Mouse (Mus musculus): ENCODE data around the gene Dclk1. TPM values are rescaled to one million over a fixed set of nuclear protein-coding genes. Genes with fewer than 3 reads are reported as not detected.
A peak's percentile ranks its signal among the peaks of the same experiment; 100 is the strongest.

The Dclk1 gene
- polyA plus RNA-seq, 1 experiment from 2014 or later = 15.3 TPM

- no peaks in the 10 kb centered on the region for H3K4me1 ChIP-seq (replicated peaks)
- peak; percentile 36; the same call in 1 of the 2 replicates for ATAC-seq
- no peaks in the 10 kb centered on the region for H3K36me3 ChIP-seq
- no peak overlapping the region for H3K4me3 ChIP-seq (replicated peaks)
- H3K27me3 ChIP-seq (replicated peaks) = no peaks in the 10 kb centered on the region
- H3K27ac ChIP-seq = no peak overlapping the region
- no peaks in the 10 kb centered on the region for H3K9me3 ChIP-seq
- 42% methylated on average over 6 of the region's 6 CpGs for WGBS
- H3K9ac ChIP-seq = no peak overlapping the region
- no peak overlapping the region for H3K4me2 ChIP-seq (replicated peaks)
Measured at GRCm38 (mm10) chr3:55511658-55512057, 269.5 kb downstream of the Dclk1 start.

DNA sequence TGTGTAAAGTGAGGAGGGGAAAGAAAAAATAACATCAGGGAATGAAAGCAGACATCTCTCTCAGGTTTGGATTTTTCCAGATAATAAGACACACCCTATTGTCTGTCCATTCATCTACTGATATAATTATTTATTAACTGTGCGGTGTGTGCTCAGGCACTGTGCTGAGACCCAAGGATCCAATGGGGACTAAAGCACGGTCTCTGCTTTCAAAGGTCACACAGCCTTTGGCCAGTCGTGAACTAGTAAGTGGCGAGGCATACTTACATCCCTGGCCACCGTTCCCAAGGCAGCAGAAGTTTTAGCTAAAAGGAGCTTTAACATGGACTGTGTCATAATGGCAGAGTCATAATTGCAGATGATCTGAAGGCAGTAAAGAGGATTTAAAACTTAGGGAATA lies 273.8 kb downstream of the Dclk1 start:
- H3K9me3 ChIP-seq = no peaks in the 10 kb centered on the region
- ATAC-seq = no peak
- H3K27ac ChIP-seq = no peak overlapping the region
- no peaks in the 10 kb centered on the region for H3K36me3 ChIP-seq
- no peak overlapping the region for H3K4me2 ChIP-seq (replicated peaks)
- H3K9ac ChIP-seq = no peak overlapping the region
- H3K4me1 ChIP-seq (replicated peaks) = no peaks in the 10 kb centered on the region
- 78% methylated on average over 5 of the region's 5 CpGs for WGBS
- no peak overlapping the region for H3K4me3 ChIP-seq (replicated peaks)
- no peaks in the 10 kb centered on the region for H3K27me3 ChIP-seq (replicated peaks)

DNA sequence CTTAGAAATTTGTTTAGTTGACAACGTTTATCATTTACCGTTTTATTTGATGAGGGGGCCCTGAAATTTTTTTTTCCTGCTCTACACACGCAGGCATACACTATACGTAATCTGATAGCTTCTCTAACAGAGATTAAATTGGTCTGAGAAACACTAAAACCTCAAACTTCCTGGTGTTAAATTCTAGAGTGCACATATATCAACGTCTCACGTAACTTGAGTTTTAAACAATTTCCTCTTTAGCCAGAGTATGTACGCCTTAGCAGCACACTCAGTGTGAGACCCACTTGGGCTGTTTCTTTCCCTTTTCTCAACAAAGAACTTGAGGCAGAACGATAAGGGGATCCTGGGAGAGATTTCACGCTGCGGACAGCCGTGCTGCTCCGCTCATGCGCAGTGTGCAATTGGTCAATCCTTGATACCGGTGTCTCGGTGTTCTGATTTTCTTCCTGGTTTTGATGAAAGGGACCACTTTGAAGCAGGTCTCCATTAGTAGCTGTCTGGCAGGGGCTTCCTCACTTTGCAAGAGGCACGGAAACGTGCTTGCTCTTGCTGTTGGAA lies 275.4 kb downstream of the Dclk1 start:
- Histone ChIP-seq H3K4me2 (replicated peaks) (peak overlapping the region; percentile 43), H3K36me3 (no peaks in the 10 kb centered on the region), H3K4me1 (replicated peaks) (no peaks in the 10 kb centered on the region), H3K4me3 (replicated peaks) (peak overlapping the region; percentile 16), H3K9me3 (no peaks in the 10 kb centered on the region), H3K27ac (no peak overlapping the region), H3K27me3 (replicated peaks) (no peaks in the 10 kb centered on the region), H3K9ac (no peak overlapping the region)
- no peak for ATAC-seq
- 40% methylated on average over 17 of the region's 17 CpGs for WGBS

DNA sequence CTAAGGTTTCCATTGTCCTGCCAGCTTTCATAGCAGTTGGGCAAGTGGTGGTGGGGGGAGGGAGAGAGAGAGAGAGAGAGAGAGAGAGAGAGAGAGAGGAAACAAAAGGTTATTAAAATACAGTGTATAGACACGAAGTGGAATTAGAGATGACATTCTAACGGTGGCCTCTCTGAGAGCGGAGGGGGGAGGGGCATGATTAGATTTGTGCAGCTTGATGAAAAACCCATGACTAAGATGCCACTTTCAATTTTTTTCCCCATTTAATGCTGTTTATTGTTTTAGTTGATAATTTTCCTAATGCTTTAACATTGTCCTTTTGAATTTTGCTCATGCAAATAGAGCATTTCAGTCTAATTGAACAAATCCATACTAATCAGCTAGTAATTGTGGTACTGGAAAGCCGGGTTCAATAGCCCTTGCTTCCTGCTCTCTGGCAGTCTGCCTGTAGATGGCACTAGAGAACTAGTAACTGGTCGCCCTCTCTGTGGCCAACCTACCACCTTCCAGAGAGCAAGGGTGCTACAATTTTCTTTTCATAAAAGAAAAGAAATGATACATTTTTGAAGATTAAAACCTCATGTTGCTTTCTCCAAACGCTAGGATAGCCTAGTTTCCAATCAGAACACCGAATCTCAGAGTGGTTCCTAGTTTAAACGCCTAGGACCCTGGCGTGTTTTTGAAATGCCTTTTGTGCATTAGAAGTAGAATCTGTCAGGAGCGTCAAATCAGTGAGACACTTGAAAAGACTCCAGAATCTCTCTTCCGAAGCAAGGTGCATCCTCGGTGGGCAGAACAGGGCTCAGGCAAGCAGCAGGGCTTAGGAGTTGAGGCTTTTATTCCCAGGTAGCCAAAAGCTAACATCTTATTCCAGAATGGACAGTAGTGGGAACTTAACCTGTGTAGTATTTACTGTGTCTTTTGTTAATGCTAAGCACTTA lies 278.3 kb downstream of the Dclk1 start:
- H3K27me3 ChIP-seq (replicated peaks) = no peaks in the 10 kb centered on the region
- no peak overlapping the region for H3K9ac ChIP-seq
- no peak overlapping the region for H3K4me2 ChIP-seq (replicated peaks)
- H3K36me3 ChIP-seq = no peaks in the 10 kb centered on the region
- ATAC-seq = peak; percentile 86
- no peak overlapping the region for H3K4me3 ChIP-seq (replicated peaks)
- H3K4me1 ChIP-seq (replicated peaks) = peaks cover 3% of the 10 kb centered on the region; the same call in 1 of the 2 replicates
- H3K9me3 ChIP-seq = no peaks in the 10 kb centered on the region
- H3K27ac ChIP-seq = no peak overlapping the region
- WGBS = 33% methylated on average over 12 of the region's 12 CpGs

GRCm38 (mm10) chr3:55521776-55522175 lies 279.6 kb downstream of the Dclk1 start:
- Histone ChIP-seq H3K27me3 (replicated peaks) (no peaks in the 10 kb centered on the region), H3K27ac (no peak overlapping the region), H3K9me3 (no peaks in the 10 kb centered on the region), H3K4me2 (replicated peaks) (no peak overlapping the region), H3K36me3 (no peaks in the 10 kb centered on the region), H3K4me3 (replicated peaks) (no peak overlapping the region), H3K4me1 (replicated peaks) (peaks cover 3% of the 10 kb centered on the region; the same call in 1 of the 2 replicates), H3K9ac (no peak overlapping the region)
- 80% methylated on average over 8 of the region's 8 CpGs for WGBS
- ATAC-seq = no peak

- H3K9ac ChIP-seq = no peak overlapping the region
- WGBS = 56% methylated on average over 7 of the region's 7 CpGs
- H3K36me3 ChIP-seq = no peaks in the 10 kb centered on the region
- no peak overlapping the region for H3K4me3 ChIP-seq (replicated peaks)
- H3K4me1 ChIP-seq (replicated peaks) = peaks cover 3% of the 10 kb centered on the region; the same call in 1 of the 2 replicates
- no peak overlapping the region for H3K27ac ChIP-seq
- no peaks in the 10 kb centered on the region for H3K9me3 ChIP-seq
- ATAC-seq = no peak
- no peaks in the 10 kb centered on the region for H3K27me3 ChIP-seq (replicated peaks)
- H3K4me2 ChIP-seq (replicated peaks) = no peak overlapping the region
Measured at GRCm38 (mm10) chr3:55523224-55523623, 281.1 kb downstream of the Dclk1 start.

DNA sequence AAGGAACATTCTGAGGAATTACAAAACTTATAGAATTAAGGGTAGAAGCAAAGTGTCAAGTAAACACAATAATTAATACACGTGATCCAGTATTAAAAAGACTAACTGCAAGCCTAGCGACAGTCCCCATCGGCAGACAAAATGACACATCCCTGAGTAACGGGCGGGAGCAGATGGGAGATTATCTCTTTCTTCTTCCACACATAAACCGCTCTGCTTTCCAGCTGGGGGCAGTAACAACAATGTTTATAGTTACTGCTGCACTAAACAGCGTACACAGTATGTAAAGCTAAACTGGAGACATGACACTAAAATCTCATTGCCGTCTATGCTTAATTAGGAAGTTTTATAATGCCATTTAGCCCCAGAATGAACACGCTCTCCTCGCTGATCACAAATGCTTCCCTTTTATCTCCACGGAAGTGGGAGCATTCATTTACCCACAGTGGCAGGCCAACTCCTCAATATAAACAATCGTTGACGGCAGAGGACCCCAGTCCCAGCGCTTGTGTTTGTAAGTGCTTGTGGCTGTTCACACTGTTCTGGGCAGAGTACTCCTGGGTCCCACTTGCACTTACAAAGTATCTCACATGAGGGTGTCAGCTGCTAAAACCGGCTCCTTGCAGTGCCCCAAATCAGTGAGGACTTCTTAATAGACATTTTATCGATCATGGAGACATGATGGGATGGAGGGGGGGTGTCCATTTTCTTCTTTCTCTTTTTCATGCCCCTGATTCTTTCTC lies 281.7 kb downstream of the Dclk1 start:
- Histone ChIP-seq H3K27ac (no peak overlapping the region), H3K9ac (no peak overlapping the region), H3K4me3 (replicated peaks) (no peak overlapping the region), H3K9me3 (no peaks in the 10 kb centered on the region), H3K36me3 (no peaks in the 10 kb centered on the region), H3K27me3 (replicated peaks) (no peaks in the 10 kb centered on the region), H3K4me1 (replicated peaks) (peaks cover 3% of the 10 kb centered on the region; the same call in 1 of the 2 replicates), H3K4me2 (replicated peaks) (peak overlapping the region; percentile 32)
- ATAC-seq = no peak
- 31% methylated on average over 16 of the region's 16 CpGs for WGBS

DNA sequence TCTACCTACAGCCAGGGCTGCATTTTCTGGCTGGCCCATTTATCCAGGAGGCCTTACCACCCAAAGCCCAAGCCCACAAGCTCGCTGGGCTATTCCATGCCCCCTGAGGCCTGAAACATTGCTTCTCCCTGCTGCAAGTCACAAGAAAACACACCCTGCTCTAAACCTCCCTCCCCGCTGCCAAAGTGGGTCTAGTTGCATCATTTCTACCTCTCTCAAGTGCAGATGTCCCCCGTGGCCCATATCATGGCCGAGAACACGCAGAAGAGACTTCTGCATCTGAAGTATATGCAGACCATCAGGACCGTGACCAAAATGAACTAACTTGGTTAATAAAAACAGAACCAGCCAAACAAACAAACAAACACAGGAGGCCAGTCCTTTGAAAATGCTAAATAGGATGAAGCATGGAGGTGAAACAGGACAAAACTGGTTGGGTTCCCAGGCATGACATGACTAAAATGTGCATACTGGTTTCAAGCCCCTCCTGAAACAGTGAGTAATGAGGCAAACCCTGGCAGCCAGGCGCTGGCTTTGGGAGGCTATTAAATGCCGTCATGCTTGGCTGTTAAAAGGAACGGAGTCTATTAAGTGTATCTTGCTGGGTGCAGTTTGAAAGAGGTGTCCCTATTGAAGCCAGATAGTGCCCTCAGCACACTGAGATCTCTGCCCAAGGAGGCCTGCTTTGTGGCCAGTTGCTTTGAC lies 282.5 kb downstream of the Dclk1 start:
- H3K9ac ChIP-seq = no peak overlapping the region
- no peak overlapping the region for H3K4me2 ChIP-seq (replicated peaks)
- H3K27ac ChIP-seq = no peak overlapping the region
- H3K9me3 ChIP-seq = no peaks in the 10 kb centered on the region
- no peak overlapping the region for H3K4me3 ChIP-seq (replicated peaks)
- no peaks in the 10 kb centered on the region for H3K36me3 ChIP-seq
- H3K27me3 ChIP-seq (replicated peaks) = no peaks in the 10 kb centered on the region
- WGBS = 83% methylated on average over 9 of the region's 9 CpGs
- ATAC-seq = no peak
- peaks cover 3% of the 10 kb centered on the region; the same call in 1 of the 2 replicates for H3K4me1 ChIP-seq (replicated peaks)

DNA sequence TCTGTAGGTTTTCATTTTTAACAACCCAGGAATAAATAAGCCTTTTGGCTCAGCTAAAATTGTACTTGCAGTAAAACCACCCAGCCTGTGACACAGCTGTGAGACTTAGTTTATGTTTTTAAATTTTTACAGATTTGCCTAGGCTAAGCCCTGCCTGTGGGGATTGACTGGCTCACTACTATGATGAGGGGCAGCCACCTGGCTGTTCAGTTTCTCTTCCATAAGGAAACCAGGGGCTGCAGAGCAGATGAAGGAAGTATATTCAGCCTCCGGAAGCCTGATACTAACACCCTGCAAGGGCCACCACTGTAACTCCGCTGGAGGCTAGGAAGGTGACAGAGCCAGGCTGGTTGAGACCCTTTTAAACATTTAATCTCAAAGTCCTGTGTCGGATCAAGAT lies 284.3 kb downstream of the Dclk1 start:
- H3K4me2 ChIP-seq (replicated peaks) = no peak overlapping the region
- no peaks in the 10 kb centered on the region for H3K27me3 ChIP-seq (replicated peaks)
- H3K36me3 ChIP-seq = no peaks in the 10 kb centered on the region
- H3K4me3 ChIP-seq (replicated peaks) = no peak overlapping the region
- H3K9me3 ChIP-seq = no peaks in the 10 kb centered on the region
- 73% methylated on average over 3 of the region's 3 CpGs for WGBS
- H3K27ac ChIP-seq = no peak overlapping the region
- H3K9ac ChIP-seq = no peak overlapping the region
- ATAC-seq = no peak
- peaks cover 3% of the 10 kb centered on the region; the same call in 1 of the 2 replicates for H3K4me1 ChIP-seq (replicated peaks)

GRCm38 (mm10) chr3:55527566-55527965 lies 285.4 kb downstream of the Dclk1 start:
- no peaks in the 10 kb centered on the region for H3K27me3 ChIP-seq (replicated peaks)
- no peaks in the 10 kb centered on the region for H3K36me3 ChIP-seq
- peaks cover 3% of the 10 kb centered on the region; the same call in 1 of the 2 replicates for H3K4me1 ChIP-seq (replicated peaks)
- H3K9me3 ChIP-seq = no peaks in the 10 kb centered on the region
- H3K4me2 ChIP-seq (replicated peaks) = no peak overlapping the region
- H3K27ac ChIP-seq = no peak overlapping the region
- no peak overlapping the region for H3K4me3 ChIP-seq (replicated peaks)
- WGBS = 44% methylated on average over 1 of the region's 1 CpGs
- no peak for ATAC-seq
- H3K9ac ChIP-seq = no peak overlapping the region

- Histone ChIP-seq H3K4me2 (replicated peaks) (no peak overlapping the region), H3K9ac (no peak overlapping the region), H3K4me3 (replicated peaks) (no peak overlapping the region), H3K4me1 (replicated peaks) (peaks cover 3% of the 10 kb centered on the region; the same call in 1 of the 2 replicates), H3K36me3 (no peaks in the 10 kb centered on the region), H3K27ac (no peak overlapping the region), H3K27me3 (replicated peaks) (no peaks in the 10 kb centered on the region), H3K9me3 (no peaks in the 10 kb centered on the region)
- 91% methylated on average over 5 of the region's 5 CpGs for WGBS
- no peak for ATAC-seq
Measured at GRCm38 (mm10) chr3:55528012-55528411, 285.8 kb downstream of the Dclk1 start.

DNA sequence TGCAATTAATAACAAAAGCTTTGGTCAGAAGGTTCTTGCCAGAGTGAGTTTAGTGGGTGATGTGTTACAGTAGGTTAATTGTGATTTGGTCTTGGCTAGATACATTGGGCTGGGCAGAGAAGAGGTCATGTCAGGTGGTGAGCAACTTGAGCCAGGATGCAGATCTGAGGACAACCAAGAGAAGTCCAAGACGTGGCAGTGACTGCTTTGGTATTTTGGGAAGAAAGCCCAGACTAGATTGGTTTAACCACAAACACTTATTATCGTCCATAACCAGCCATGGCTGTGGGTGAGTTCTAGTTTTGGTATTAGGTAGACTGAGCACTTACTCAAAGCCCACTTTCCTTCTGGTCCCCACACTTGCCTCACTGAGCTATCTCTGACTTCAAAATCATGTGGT lies 287.2 kb downstream of the Dclk1 start:
- Histone ChIP-seq H3K9ac (no peak overlapping the region), H3K4me1 (replicated peaks) (no peaks in the 10 kb centered on the region), H3K4me3 (replicated peaks) (no peak overlapping the region), H3K27me3 (replicated peaks) (no peaks in the 10 kb centered on the region), H3K27ac (no peak overlapping the region), H3K9me3 (no peaks in the 10 kb centered on the region), H3K36me3 (no peaks in the 10 kb centered on the region), H3K4me2 (replicated peaks) (no peak overlapping the region)
- no peak for ATAC-seq
- WGBS = 82% methylated on average over 2 of the region's 2 CpGs
